Mouse (Mus musculus) embryonic fibroblast, embryonic 13.5 days (primary cell): ENCODE results near the gene Stk35.

Experiments used
- CTCF ChIP-seq: IDR thresholded peaks from 2 replicates; pipeline ENCODE4 v1.5.1; 2011; ENCODE audit warnings: mild to moderate bottlenecking, control low read depth, low read length, moderate library complexity, borderline replicate concordance; ENCODE audit not compliant: insufficient read depth
- POLR2A ChIP-seq: IDR thresholded peaks from 2 replicates; pipeline ENCODE4 v1.6.1; 2011; ENCODE audit warnings: low read depth, mild to moderate bottlenecking, control low read depth, low read length, moderate library complexity

- TF ChIP-seq CTCF: no peak
- no peak for TF ChIP-seq POLR2A
These were observed 79.5 kb downstream of the Stk35 start for GRCm38 (mm10) chr2:129879817-129880216.
